Mouse (Mus musculus) frontal cortex, postnatal 14 days (tissue): ENCODE results near the gene Dvl2.

Experiments
- DNase-seq, 2 experiments: peaks; one replicate each; pipeline ENCODE4 v3.0.0; 2022; ENCODE audit warnings: low spot score in 2 of 2

The Dvl2 gene

DNA sequence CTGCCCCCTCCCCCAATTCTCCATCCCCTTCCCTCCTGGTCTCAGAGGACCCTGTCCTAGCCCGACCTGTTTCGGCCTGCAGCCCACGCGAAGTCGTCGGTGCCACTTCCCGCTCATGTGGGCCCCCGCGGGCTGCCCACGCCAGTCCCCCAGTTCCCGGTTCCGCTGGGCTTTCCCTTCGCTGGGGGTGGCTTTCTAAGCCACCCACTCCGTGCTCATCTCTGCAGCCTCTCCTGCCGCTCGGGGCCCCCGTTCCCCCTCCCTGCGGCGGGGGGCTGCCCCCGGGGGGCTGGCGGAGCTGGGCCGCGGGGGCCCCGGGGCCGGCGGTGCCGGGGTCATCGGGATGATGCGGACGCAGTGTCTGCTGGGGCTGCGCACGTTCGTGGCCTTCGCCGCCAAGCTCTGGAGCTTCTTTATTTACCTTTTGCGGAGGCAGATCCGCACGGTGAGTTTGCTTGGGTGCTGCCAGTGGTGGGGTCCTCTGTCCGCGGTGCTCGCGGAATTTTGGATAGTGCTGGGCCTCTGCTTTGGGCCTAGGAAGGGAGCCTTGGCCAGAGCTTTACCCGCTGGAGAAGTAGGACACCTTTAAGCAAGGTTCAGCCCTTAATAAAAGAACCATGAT lies 19.1 kb upstream of the Dvl2 start, which contains the start of gene Ctdnep1:
Gene Ctdnep1 (plus strand): TSS at position 16 of the 622 bp plus-strand sequence.
- no peak for DNase-seq

- no peak for DNase-seq
These were observed 18.2 kb upstream of the Dvl2 start, which contains the start of gene Elp5 for GRCm38 (mm10) chr11:69982225-69982624. Elp5 (minus strand) TSS chr11:69982517.

DNA sequence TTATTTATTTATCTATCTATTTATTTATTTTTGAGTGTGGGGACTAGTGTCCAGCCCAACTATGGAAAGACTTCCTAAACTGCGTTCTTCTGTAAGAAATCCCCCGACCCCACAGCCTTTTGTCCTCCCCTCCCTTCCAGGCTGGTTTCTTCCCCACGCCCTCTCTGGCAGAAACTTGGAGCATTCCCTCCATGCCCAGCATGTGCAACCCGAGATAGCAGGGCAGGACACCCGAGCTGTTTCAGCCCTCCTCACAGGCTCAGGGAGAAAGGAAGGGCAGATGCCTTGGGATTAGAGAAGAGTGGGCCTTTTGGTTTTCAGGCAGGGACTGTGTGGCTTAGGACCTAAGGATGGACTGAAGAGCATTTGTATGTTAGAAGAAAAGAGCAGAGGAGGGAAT lies 17.5 kb upstream of the Dvl2 start:
- DNase-seq = no peak

DNA sequence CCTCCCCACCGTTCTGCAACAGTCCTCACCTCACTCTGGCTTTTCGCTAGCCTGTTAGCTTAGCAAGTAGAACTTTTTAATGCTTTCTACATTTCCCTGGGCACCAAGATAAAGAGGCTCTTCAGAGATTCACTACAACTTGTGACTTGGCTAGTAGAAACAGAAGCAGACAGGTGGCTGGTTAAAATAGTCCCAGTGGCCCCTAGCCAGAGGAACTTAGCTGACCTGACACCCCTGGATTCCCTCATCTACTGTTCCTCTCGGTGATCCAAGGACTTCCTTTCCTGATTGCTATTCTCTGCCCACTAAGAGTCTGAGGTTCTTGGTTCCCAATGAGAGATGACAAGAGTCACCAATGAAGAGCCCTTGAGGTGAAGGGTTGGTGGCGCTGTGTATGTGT lies 17.0 kb upstream of the Dvl2 start:
- no peak for DNase-seq

- DNase-seq = no peak
These were observed 16.0 kb upstream of the Dvl2 start for GRCm38 (mm10) chr11:69984431-69984830.

GRCm38 (mm10) chr11:69989949-69990348 lies 10.4 kb upstream of the Dvl2 start:
- no peak for DNase-seq

DNA sequence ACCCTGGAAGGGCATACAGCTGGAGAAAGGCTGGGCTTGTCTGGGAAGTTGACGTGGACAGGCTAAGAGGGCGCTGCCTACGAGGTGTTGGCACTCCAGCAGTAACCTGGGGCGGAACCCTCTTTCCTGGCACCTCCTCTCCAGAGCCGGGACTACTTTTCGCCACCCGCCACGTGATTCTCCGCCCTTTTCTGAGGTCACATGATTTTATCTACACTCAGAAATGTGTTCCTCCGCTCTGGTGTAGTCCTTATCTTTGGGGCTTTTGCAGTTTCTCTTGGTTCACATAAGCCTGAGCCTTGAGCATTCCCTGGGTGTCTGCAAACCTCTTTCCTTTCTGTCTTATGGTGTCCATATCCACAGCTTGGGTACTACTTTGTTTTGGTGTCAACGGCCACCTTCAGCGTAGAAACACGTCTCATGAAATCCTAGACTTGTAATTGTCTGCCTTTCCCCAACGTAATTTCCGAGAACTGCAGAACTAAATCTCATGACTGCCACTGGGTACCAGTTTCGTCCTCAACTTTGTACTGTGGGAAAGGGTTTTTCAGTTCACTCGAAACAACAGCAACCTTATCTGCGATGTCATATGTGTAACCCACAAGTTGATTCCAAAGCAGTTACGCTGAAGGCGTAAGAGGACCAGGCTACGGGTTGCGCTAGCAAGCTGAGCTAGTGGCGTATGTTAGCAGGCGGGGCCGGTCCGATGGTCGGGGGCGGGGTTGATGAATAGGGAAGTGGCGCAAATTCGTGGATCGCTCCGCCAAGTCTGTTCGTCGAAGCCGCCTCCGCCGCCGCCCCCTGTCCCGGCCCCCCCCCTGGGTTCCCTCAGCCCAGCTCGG lies 9.3 kb upstream of the Dvl2 start, which contains the start of gene Gabarap:
Gene Gabarap (plus strand): TSS at position 294 of the 842 bp plus-strand sequence.
- DNase-seq = peak; percentile 93 to 94

GRCm38 (mm10) chr11:69991711-69992110 lies 8.7 kb upstream of the Dvl2 start:
- DNase-seq = no peak

GRCm38 (mm10) chr11:69992396-69992795 lies 8.0 kb upstream of the Dvl2 start:
- no peak for DNase-seq

DNA sequence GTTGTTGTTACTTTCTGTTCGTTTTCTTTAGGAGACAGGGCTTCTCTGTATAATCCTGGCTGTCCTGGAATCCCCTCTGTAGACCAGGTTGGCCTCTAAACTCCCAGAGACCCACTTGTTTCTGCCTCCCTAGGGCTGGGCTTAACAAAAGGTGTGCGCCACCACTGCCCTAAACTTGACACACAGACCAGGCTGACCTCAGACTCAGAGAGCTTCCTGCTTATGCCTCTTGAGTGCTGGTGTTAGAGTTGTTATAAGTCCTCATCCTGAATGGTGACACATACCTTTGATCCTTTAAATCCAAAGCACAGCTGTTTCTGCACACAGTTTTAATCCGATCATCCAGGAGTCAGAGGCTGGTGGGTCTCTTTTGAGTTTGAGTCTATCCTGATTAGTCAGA lies 7.5 kb upstream of the Dvl2 start:
- DNase-seq = no peak

- no peak for DNase-seq
These were observed 5.8 kb upstream of the Dvl2 start for GRCm38 (mm10) chr11:69994401-69995090.

DNA sequence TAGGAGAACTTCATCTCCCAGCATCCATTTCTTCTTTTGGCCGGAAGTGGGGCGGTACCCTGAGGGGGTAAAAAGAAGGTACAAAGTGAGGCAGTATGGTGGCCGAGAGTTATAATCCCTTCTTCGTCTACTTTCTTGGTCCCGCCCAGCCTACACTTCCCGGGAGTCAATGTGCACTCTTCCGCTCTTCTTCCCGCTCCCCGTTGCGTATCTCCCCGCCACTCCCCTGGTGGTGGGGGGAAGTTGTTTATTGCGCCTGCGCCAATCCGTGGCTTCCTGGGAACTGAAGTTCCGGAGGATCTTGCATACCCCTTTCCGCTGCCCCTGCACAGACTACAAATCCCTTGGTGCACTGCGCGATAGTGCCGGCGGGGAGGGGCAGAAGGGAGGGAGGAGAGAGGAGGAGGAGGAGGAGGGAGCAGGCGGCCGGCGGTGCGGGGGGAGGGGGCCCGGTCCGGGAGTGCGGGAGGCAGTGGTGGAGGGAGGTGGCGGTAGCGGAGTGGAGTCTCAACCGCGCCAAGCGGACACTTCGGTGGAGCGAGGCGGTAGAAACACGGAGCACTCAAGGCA lies 4.9 kb upstream of the Dvl2 start, which contains the start of gene Phf23:
Gene Phf23 (plus strand): TSS at position 387 of the 570 bp plus-strand sequence.
- peak; percentile 94 to 98 for DNase-seq

DNA sequence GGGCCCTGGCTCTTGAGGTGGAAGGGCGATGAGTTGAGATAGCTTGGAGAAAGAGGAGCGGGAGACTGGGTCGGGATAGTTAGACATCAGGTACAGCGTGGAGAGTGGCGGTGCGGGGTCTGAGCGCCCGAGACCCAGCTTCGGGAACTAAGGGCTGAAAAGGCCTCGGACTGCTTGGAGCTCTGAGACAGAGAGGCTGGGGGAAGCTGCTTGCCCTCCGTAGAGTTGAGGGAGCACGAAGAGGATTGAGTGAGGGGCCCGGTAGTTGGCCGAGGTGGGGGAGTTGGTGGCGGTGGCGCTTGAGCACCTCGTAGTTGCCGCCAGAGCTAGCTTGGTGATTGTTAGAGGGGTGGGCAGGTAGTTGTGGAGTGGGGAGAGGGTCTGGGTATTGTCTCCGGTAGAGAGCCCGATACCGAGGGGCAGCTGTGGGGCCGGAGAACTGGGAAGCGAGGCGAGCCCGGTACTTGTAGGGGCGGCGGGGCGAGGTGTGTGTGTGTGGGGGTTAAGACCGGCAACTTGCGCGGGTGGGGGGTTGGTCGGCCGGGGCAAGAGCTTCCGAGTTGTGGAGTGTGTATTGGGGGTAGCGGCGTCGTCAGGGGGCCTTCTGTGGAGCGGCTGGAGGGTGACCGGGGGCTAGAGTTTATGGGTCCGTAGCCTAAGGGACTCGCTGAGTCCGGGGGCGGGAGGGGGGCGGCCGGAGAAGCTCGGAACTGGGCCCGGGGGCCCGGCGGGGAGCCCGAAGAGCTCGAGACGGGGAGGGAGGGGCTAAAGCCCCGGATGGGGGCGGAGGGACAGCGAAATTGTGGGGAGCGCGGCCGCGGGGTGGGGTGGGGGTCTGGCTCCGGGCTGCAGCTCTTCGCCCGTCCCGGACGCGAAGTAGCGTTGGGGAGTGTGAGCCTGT lies 4.0 kb upstream of the Dvl2 start:
- no peak for DNase-seq

- peak in 1 of 2 experiments; percentile 59 for DNase-seq
These were observed 3.3 kb upstream of the Dvl2 start for GRCm38 (mm10) chr11:69997070-69997509.

DNA sequence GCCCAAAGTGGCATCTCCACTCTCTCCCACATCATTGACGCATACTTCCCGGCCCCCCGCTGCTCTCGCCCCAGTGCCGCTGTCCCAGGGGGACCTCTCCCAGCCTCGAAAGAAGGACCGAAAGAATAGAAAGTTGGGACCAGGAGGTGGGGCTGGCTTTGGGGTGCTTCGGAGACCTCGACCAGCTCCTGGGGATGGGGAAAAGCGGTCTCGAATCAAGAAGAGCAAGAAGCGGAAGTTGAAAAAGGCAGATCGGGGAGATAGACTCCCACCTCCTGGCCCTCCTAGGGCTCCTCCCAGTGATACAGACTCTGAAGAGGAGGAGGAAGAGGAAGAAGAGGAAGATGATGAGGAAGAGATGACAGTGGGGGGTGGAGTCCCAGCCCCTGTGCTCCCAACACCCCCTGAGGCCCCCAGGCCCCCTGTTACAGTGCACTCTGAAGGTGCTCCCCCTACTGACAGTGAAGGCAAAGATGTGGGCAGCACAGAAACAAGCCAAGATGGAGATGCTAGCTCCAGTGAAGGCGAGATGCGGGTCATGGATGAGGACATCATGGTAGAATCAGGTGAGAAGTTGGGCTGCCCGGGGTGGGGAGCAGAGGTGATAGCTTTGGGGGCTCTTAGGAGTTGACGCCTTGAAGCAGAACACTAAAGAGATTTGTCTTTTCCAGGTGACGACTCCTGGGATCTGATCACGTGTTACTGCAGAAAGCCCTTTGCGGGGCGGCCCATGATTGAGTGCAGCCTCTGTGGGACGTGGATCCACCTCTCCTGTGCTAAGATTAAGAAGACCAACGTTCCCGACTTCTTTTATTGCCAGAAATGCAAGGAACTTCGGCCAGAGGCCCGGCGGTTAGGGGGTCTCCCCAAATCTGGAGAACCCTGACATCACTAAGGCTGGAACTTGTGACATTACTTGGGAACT lies 1.6 kb upstream of the Dvl2 start:
- DNase-seq = no peak

DNA sequence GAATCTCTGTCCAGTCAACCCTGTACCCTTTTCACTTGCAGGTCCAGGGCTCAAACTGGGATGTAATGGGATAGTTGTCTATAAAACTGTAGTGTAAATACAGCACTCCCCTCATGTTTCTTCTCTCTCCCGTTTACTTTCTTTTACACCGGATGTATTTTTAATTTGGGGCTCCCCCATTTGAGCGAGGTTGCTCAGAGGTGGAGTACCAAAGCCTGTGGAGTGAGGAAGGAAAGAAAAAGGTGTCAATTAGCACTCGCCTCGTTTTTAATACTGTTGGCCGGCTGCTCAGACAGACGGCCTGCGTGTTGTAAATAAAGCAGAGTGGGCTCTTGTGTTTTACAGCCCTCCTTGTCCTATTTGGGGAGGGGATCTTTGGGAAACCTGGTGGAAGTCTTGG lies 729 bp upstream of the Dvl2 start:
- DNase-seq = no peak

- DNase-seq = no peak
These were observed 764 bp downstream of the Dvl2 start for GRCm38 (mm10) chr11:70001159-70001558.

DNA sequence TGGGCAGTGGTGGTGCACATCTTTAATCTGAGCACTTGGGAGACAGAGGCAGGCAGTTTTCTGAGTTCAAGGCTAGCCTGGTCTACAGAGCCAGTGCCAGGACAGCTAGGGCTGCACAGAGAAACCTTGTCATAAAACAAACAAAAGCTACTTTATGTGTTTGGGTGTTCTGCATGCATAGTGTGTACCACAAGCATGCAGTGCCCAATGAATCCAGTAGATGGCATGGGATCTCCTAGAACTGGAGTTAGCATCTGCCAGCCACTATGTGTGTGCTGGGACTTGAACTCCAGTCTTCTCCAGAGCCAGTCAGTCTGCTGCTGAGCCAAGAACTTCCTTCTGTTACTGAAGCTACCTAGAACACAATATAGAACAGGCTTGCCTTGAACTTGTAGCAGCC lies 1.5 kb downstream of the Dvl2 start:
- DNase-seq = no peak

DNA sequence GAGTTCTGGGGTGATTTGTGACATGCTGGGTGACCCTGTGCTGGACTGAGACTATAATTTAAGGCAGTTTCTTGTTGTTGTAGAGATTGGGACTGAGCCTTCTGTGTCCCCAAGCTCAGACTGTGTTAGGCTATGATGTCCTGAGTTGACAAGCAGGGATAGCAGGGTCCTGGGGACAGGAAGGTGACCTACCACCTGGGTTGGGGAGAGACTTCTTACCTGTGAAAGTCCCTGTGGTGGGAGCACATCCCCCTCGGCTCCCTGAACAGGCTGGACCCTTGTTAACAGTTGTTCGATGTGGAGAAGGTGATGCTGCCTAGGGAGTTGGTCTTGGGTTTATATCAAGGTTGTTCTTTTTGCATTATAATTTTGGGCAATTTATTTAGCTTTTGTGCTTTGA lies 2.1 kb downstream of the Dvl2 start:
- no peak for DNase-seq

DNA sequence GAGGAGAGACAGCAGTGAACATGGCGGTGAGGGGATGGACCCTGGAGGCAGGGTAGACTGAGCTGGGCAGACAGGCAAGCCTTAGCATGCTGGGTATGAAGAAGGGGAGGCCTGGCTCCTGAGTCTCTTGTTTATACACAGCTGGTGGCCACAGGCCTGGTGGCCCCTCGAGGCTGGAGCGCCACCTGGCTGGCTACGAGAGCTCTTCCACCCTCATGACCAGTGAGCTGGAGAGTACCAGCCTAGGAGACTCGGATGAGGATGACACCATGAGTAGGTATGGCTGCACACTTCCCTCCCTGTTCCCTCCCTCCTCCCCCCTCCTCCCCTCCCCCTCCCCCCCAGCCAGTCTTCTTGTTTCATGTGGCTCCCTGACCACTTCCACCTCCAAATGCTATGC lies 5.1 kb downstream of the Dvl2 start:
- no peak for DNase-seq
